Mouse (Mus musculus) heart, embryonic 11.5 days (tissue): ENCODE data around the gene Sstr3. TPM values are rescaled to one million over a fixed set of nuclear protein-coding genes. Genes with fewer than 3 reads are reported as not detected.

Source experiments
- ATAC-seq: fragments of 200-750 bp; cut with Nextera tagmentation; replicated peaks from 2 replicates; pipeline ENCODE4 v1.8.0; 2017; ENCODE audit warnings: moderate library complexity; ENCODE audit not compliant: insufficient number of reproducible peaks, low FRiP score, low TSS enrichment
- H3K27ac ChIP-seq: fragments of 300-500 bp; sonication (generic); 2 replicates; pipeline ENCODE4 v1.5.1; 2014; ENCODE audit warnings: mild to moderate bottlenecking, low read depth, low read length
- H3K27me3 ChIP-seq: fragments of 300-500 bp; sonication (generic); 2 replicates; pipeline ENCODE4 v1.6.1; 2014; ENCODE audit warnings: mild to moderate bottlenecking, low read length, mixed read lengths; ENCODE audit not compliant: control insufficient read depth, insufficient read depth
- H3K36me3 ChIP-seq: fragments of 300-500 bp; sonication (generic); 2 replicates; pipeline ENCODE4 v1.6.1; 2014; ENCODE audit warnings: mild to moderate bottlenecking, low read length, moderate library complexity, mixed read lengths; ENCODE audit not compliant: control insufficient read depth, insufficient read depth
- H3K4me1 ChIP-seq: fragments of 300-500 bp; sonication (generic); 2 replicates; pipeline ENCODE4 v1.6.1; 2014; ENCODE audit warnings: low read length; ENCODE audit not compliant: control insufficient read depth, insufficient read depth
- H3K4me2 ChIP-seq: fragments of 300-500 bp; sonication (generic); 2 replicates; pipeline ENCODE4 v1.6.1; 2014; ENCODE audit warnings: mild to moderate bottlenecking, moderate library complexity
- H3K4me3 ChIP-seq: fragments of 300-500 bp; sonication (generic); 2 replicates; pipeline ENCODE4 v1.5.1; 2014; ENCODE audit warnings: low read depth, low read length
- H3K9ac ChIP-seq: fragments of 300-500 bp; sonication (generic); 2 replicates; pipeline ENCODE4 v1.6.1; 2014; ENCODE audit warnings: mild to moderate bottlenecking, low read depth, low read length, moderate library complexity
- H3K9me3 ChIP-seq: fragments of 300-500 bp; sonication (generic); replicated peaks from 2 replicates; pipeline ENCODE4 v1.6.1; 2016; ENCODE audit warnings: low read length; ENCODE audit not compliant: control insufficient read depth
- WGBS: fragments of 180-500 bp; shearing (Covaris S2); extraction: QIAGEN DNeasy Blood & Tissue Kit; methylation state at CpG from one replicate; pipeline ENCODE4 v1.1.7; 2014; ENCODE audit not compliant: insufficient replicate concordance; 5-methylcytosine and 5-hydroxymethylcytosine counted together
- polyA plus RNA-seq: library from polyadenylated mRNA; unstranded; fragments of >200 nt; fragmentation: Nextera tagmentation; extraction: Ambion mirVana; gene quantifications from 2 replicates; pipeline ENCODE4 v1.2.1, GENCODE M21; 2014

Gene Sstr3
- polyA plus RNA-seq, 1 experiment from 2014 or later, result 0.04 TPM

- Histone ChIP-seq H3K4me1 (no peaks in the 10 kb centered on the region), H3K4me2 (no peak overlapping the region), H3K27ac (no peak overlapping the region), H3K9me3 (no peaks in the 10 kb centered on the region), H3K4me3 (no peak overlapping the region), H3K36me3 (no peaks in the 10 kb centered on the region), H3K27me3 (no peaks in the 10 kb centered on the region; the same call in 1 of the 2 replicates), H3K9ac (no peak overlapping the region)
- WGBS, result 70% methylated on average over 8 of the region's 8 CpGs
- no peak for ATAC-seq
Measured at GRCm38 (mm10) chr15:78489906-78490305, 54.6 kb downstream of the Sstr3 start.

DNA sequence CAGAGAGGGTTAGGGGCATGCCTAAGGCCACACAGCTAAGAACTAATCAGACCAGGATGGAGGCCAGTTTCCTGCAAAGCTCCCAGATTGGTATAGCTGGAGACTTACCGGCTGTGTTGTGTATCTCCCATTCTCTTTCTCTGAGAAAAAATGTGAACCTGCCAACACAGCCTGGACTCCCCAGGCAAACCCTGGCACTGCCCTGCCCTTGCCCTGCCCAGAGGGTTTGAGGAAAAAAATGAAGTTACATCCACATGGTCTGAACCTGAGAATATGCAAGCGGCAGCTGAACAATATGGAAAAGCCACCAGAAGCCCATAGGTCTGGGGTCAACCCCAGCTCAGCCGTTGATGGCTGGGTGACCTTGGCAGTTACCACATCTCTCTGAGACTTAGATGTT lies 55.2 kb downstream of the Sstr3 start:
- Histone ChIP-seq H3K9ac (no peak overlapping the region), H3K36me3 (no peaks in the 10 kb centered on the region), H3K4me3 (no peak overlapping the region), H3K9me3 (no peaks in the 10 kb centered on the region), H3K27me3 (no peaks in the 10 kb centered on the region; the same call in 1 of the 2 replicates), H3K4me2 (no peak overlapping the region), H3K4me1 (no peaks in the 10 kb centered on the region), H3K27ac (no peak overlapping the region)
- WGBS, result 83% methylated on average over 3 of the region's 3 CpGs
- ATAC-seq, result no peak

- Histone ChIP-seq H3K4me3 (no peak overlapping the region), H3K9me3 (no peaks in the 10 kb centered on the region), H3K36me3 (no peaks in the 10 kb centered on the region), H3K9ac (no peak overlapping the region), H3K4me2 (no peak overlapping the region), H3K27me3 (no peaks in the 10 kb centered on the region; the same call in 1 of the 2 replicates), H3K27ac (no peak overlapping the region), H3K4me1 (no peaks in the 10 kb centered on the region)
- no peak for ATAC-seq
- WGBS, result 67% methylated on average over 4 of the region's 4 CpGs
Measured at GRCm38 (mm10) chr15:78487066-78487465, 57.4 kb downstream of the Sstr3 start.

Other genes starting within 250 kb of the Sstr3 start
- 0.80 and 1.00 TPM in 2 replicates for gene Csf2rb2, start 239.0 kb downstream of the Sstr3 start, polyA plus RNA-seq
- 6.5 and 6.6 TPM in 2 replicates for gene Csf2rb, start 218.9 kb downstream of the Sstr3 start, polyA plus RNA-seq
- gene Tex33, start 148.8 kb downstream of the Sstr3 start, polyA plus RNA-seq, result not detected in 2 replicates
- 9.6 and 13.5 TPM in 2 replicates for gene Tst, start 138.8 kb downstream of the Sstr3 start, polyA plus RNA-seq
- gene Mpst, start 138.3 kb downstream of the Sstr3 start, polyA plus RNA-seq, result 1.1 and 1.6 TPM in 2 replicates
- gene Kctd17, start 116.1 kb downstream of the Sstr3 start, polyA plus RNA-seq, result 16.8 and 21.3 TPM in 2 replicates
- 0.64 TPM in 1 of 2 replicates, not detected in the other for gene Tmprss6, start 76.1 kb downstream of the Sstr3 start, polyA plus RNA-seq
- gene Il2rb, start 49.4 kb downstream of the Sstr3 start, polyA plus RNA-seq, result not detected in 2 replicates
- gene C1qtnf6, start 13.3 kb downstream of the Sstr3 start, polyA plus RNA-seq, result 36.3 and 37.0 TPM in 2 replicates
- gene Rac2, start 28.1 kb upstream of the Sstr3 start, polyA plus RNA-seq, result 3.4 and 9.2 TPM in 2 replicates
- gene Cyth4, start 52.4 kb upstream of the Sstr3 start, polyA plus RNA-seq, result 1.3 and 2.0 TPM in 2 replicates
- not detected in 2 replicates for gene Elfn2, start 174.1 kb upstream of the Sstr3 start, polyA plus RNA-seq
- gene Mfng, start 228.8 kb upstream of the Sstr3 start, polyA plus RNA-seq, result 3.0 and 3.7 TPM in 2 replicates